ENCODE assay signal across 17 mouse cellular contexts in the genomic region with DNA sequence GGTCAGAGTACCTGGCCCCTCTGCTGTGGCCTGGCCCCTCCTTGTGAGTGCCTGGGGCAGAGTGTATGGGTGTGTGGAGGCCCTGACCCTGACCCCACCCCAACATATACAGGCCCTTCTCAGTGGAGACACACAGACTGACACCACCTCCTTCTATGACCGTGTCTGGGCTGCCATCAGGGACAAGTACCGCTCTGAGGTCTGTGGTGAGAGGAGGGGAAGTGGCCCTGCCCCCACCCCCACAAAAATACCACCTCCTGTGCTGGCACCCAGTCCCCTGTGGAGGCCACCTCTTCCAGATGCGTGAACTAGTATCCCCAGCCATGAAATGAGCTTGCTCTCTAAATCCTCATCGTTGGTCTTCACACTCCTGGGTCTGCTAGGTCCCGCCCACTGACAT. TPM values are rescaled to one million over a fixed set of nuclear protein-coding genes. Genes with fewer than 3 reads are reported as not detected.
DNase-seq lines count a peak whose midpoint lies in the region; ATAC-seq lines count a peak whose summit lies in the region.
"Had no signal": no experiment of that assay in that cellular context is flagged by ENCODE, and none has a peak within 500 bp of the region (broad histone marks: within the 10 kb centered on the region; RNA-seq: fewer than 3 reads in every experiment).

No protein-coding gene starts in this region.

- no peak overlapping the region for H3K4me3 ChIP-seq in forebrain, embryonic 14.5 days (ENCODE audit: low read depth, low read length)
- H3K4me3 ChIP-seq in forebrain, embryonic 10.5 days, result no peak overlapping the region
- no peak overlapping the region for H3K4me3 ChIP-seq in liver, embryonic 16.5 days (ENCODE audit: low read depth, low read length)
- H3K4me3 ChIP-seq in liver, embryonic 11.5 days (ENCODE audit: low read depth, low read length), result no peak overlapping the region
- no peak overlapping the region for H3K4me3 ChIP-seq in hindbrain, embryonic 10.5 days
- H3K4me3 ChIP-seq: heart, embryonic 15.5 days; liver, embryonic 13.5 days; myocyte had no signal

- WGBS in forebrain, embryonic 14.5 days, result 88% methylated on average over 5 of the region's 5 CpGs
- 93% methylated on average over 5 of the region's 5 CpGs for WGBS in forebrain, embryonic 10.5 days
- WGBS in liver, embryonic 16.5 days (ENCODE audit: insufficient replicate concordance), result 48% methylated on average over 5 of the region's 5 CpGs
- 67% methylated on average over 5 of the region's 5 CpGs for WGBS in liver, embryonic 11.5 days
- 87% methylated on average over 5 of the region's 5 CpGs for WGBS in hindbrain, embryonic 10.5 days

- no peaks in the 10 kb centered on the region for H3K4me1 ChIP-seq in forebrain, embryonic 14.5 days (ENCODE audit: control insufficient read depth, insufficient read depth, low read length)
- H3K4me1 ChIP-seq in forebrain, embryonic 10.5 days, result peaks cover 6% of the 10 kb centered on the region
- H3K4me1 ChIP-seq in liver, embryonic 16.5 days (ENCODE audit: control insufficient read depth, low read depth, low read length), result no peaks in the 10 kb centered on the region
- H3K4me1 ChIP-seq in liver, embryonic 11.5 days (replicated peaks; ENCODE audit: control insufficient read depth, insufficient read depth, low read length), result no peaks in the 10 kb centered on the region; the same call in 1 of the 2 replicates
- peaks cover 28% of the 10 kb centered on the region for H3K4me1 ChIP-seq in hindbrain, embryonic 10.5 days (replicated peaks)
- H3K4me1 ChIP-seq: heart, embryonic 15.5 days had no signal

- H3K36me3 ChIP-seq in forebrain, embryonic 14.5 days (ENCODE audit: control insufficient read depth, insufficient read depth, low read length), result peaks cover 96% of the 10 kb centered on the region
- H3K36me3 ChIP-seq in forebrain, embryonic 10.5 days (replicated peaks), result peaks cover 95% of the 10 kb centered on the region
- H3K36me3 ChIP-seq in liver, embryonic 16.5 days (ENCODE audit: control insufficient read depth, insufficient read depth), result peaks cover 42% of the 10 kb centered on the region
- H3K36me3 ChIP-seq in liver, embryonic 11.5 days (ENCODE audit: control insufficient read depth, insufficient read depth, low read length), result peaks cover 67% of the 10 kb centered on the region
- H3K36me3 ChIP-seq in hindbrain, embryonic 10.5 days, result peaks cover 95% of the 10 kb centered on the region

- no peak overlapping the region for H3K27ac ChIP-seq in forebrain, embryonic 14.5 days (ENCODE audit: low read depth, low read length)
- H3K27ac ChIP-seq in forebrain, embryonic 10.5 days, result no peak overlapping the region
- no peak overlapping the region for H3K27ac ChIP-seq in liver, embryonic 16.5 days (ENCODE audit: low read length)
- H3K27ac ChIP-seq in liver, embryonic 11.5 days (ENCODE audit: low read depth, low read length), result no peak overlapping the region
- peak overlapping the region; percentile 26; the same call in 1 of the 2 replicates for H3K27ac ChIP-seq in hindbrain, embryonic 10.5 days
- H3K27ac ChIP-seq: heart, embryonic 15.5 days; liver, embryonic 13.5 days; macrophage had no signal

- H3K9me3 ChIP-seq in forebrain, embryonic 14.5 days (replicated peaks; ENCODE audit: control insufficient read depth, low read length), result no peaks in the 10 kb centered on the region
- no peaks in the 10 kb centered on the region for H3K9me3 ChIP-seq in forebrain, embryonic 10.5 days
- no peaks in the 10 kb centered on the region for H3K9me3 ChIP-seq in liver, embryonic 16.5 days (replicated peaks; ENCODE audit: control insufficient read depth, low read length)
- H3K9me3 ChIP-seq in liver, embryonic 11.5 days (ENCODE audit: control insufficient read depth, low read length), result no peaks in the 10 kb centered on the region
- no peaks in the 10 kb centered on the region for H3K9me3 ChIP-seq in hindbrain, embryonic 10.5 days
- H3K9me3 ChIP-seq: heart, embryonic 15.5 days; liver, embryonic 13.5 days had no signal

- H3K27me3 ChIP-seq in forebrain, embryonic 14.5 days (replicated peaks; ENCODE audit: control insufficient read depth, insufficient read depth, low read length), result no peaks in the 10 kb centered on the region
- no peaks in the 10 kb centered on the region for H3K27me3 ChIP-seq in forebrain, embryonic 10.5 days (ENCODE audit: poor library complexity, severe bottlenecking)
- H3K27me3 ChIP-seq in liver, embryonic 16.5 days (ENCODE audit: control insufficient read depth, insufficient read depth, low read depth, low read length), result no peaks in the 10 kb centered on the region
- no peaks in the 10 kb centered on the region for H3K27me3 ChIP-seq in liver, embryonic 11.5 days (replicated peaks; ENCODE audit: control insufficient read depth, insufficient read depth, low read length)
- H3K27me3 ChIP-seq in hindbrain, embryonic 10.5 days (ENCODE audit: insufficient read depth, poor library complexity, severe bottlenecking), result no peaks in the 10 kb centered on the region
- H3K27me3 ChIP-seq: heart, embryonic 15.5 days; liver, embryonic 13.5 days had no signal

- peak; percentile 26; the same call in 1 of the 2 replicates for ATAC-seq in forebrain, embryonic 14.5 days
- 0 out of 2 replicates have a peak, but pooled peaks have one; percentile 27 for ATAC-seq in liver, embryonic 16.5 days (ENCODE audit: low read depth)
- no peak for ATAC-seq in liver, embryonic 11.5 days (replicated peaks; ENCODE audit: low FRiP score)
- ATAC-seq: intestine, embryonic 16.5 days had no signal

- H3K4me2 ChIP-seq in forebrain, embryonic 14.5 days (ENCODE audit: low read length), result no peak overlapping the region
- H3K4me2 ChIP-seq in liver, embryonic 16.5 days (ENCODE audit: low read depth, low read length), result no peak overlapping the region
- no peak overlapping the region for H3K4me2 ChIP-seq in liver, embryonic 11.5 days
- H3K4me2 ChIP-seq: heart, embryonic 15.5 days; liver, embryonic 13.5 days had no signal

- no peak for DNase-seq in forebrain, embryonic 14.5 days (ENCODE audit: low spot score)
- DNase-seq in forebrain, embryonic 10.5 days (ENCODE audit: extremely low spot score, low spot score), result no peak
- no peak for DNase-seq in liver, embryonic 11.5 days (ENCODE audit: low spot score)
- DNase-seq in hindbrain, embryonic 10.5 days (ENCODE audit: low spot score), result no peak
- DNase-seq in induced T-regulatory cell, adult 2 months (ENCODE audit: low read depth), result peak; percentile 40
- no peak for DNase-seq in cerebellum, adult 18-20 months
- no peak for DNase-seq in gastrocnemius, postnatal 10 days
- DNase-seq: cerebellum, adult 9-10 months; gastrocnemius, postnatal 14 days; kidney, postnatal 4 days; liver, embryonic 13.5 days; right cerebral cortex, postnatal 4 days had no signal

- no peak overlapping the region for H3K9ac ChIP-seq in forebrain, embryonic 14.5 days (ENCODE audit: low read length)
- H3K9ac ChIP-seq in liver, embryonic 16.5 days (ENCODE audit: low read depth, low read length), result no peak overlapping the region
- H3K9ac ChIP-seq in liver, embryonic 11.5 days (ENCODE audit: low read depth, low read length), result no peak overlapping the region
- H3K9ac ChIP-seq: heart, embryonic 15.5 days; liver, embryonic 13.5 days had no signal

RNA-seq across cellular contexts. Expression of a gene that starts 8.4 kb away (rescaled TPM):
- 57.1 and 67.9 TPM in 2 replicates for polyA plus RNA-seq in forebrain, embryonic 14.5 days (2014; fragmentation: Nextera tagmentation; extraction: Ambion mirVana)
- 109 and 110 TPM in 2 replicates for polyA plus RNA-seq in forebrain, embryonic 10.5 days (2016; fragmentation: Nextera tagmentation; extraction: Ambion mirVana)
- polyA plus RNA-seq in liver, embryonic 16.5 days (2015; fragmentation: Nextera tagmentation; extraction: Ambion mirVana), result 51.2 and 52.5 TPM in 2 replicates
- 89.4 and 89.5 TPM in 2 replicates for polyA plus RNA-seq in liver, embryonic 11.5 days (2014; fragmentation: Nextera tagmentation; extraction: Ambion mirVana)
- polyA plus RNA-seq in hindbrain, embryonic 10.5 days (2016; fragmentation: Nextera tagmentation; extraction: Ambion mirVana), result 115 and 120 TPM in 2 replicates
- total RNA-seq in gastrocnemius, postnatal 10 days (2021), result 10 to 100 TPM; 35.4 to 41.7 TPM

RNA-seq across cellular contexts. Expression of a gene that starts 8.6 kb away (rescaled TPM):
- 4.5 and 4.8 TPM in 2 replicates for polyA plus RNA-seq in forebrain, embryonic 14.5 days (2014; fragmentation: Nextera tagmentation; extraction: Ambion mirVana)
- polyA plus RNA-seq in forebrain, embryonic 10.5 days (2016; fragmentation: Nextera tagmentation; extraction: Ambion mirVana), result 4.6 and 5.0 TPM in 2 replicates
- 0.05 TPM in 1 of 2 replicates, not detected in the other for polyA plus RNA-seq in liver, embryonic 16.5 days (2015; fragmentation: Nextera tagmentation; extraction: Ambion mirVana)
- polyA plus RNA-seq in liver, embryonic 11.5 days (2014; fragmentation: Nextera tagmentation; extraction: Ambion mirVana), result 0.23 and 0.29 TPM in 2 replicates
- polyA plus RNA-seq in hindbrain, embryonic 10.5 days (2016; fragmentation: Nextera tagmentation; extraction: Ambion mirVana), result 5.1 and 6.7 TPM in 2 replicates
- total RNA-seq in gastrocnemius, postnatal 10 days (2021), result not detected
- total RNA-seq: gastrocnemius, postnatal 14 days had no signal
- polyA plus RNA-seq: liver, embryonic 13.5 days had no signal

RNA-seq across cellular contexts. Expression of a gene that starts 21.8 kb away (rescaled TPM):
- 1.3 TPM in 2 replicates for polyA plus RNA-seq in forebrain, embryonic 14.5 days (2014; fragmentation: Nextera tagmentation; extraction: Ambion mirVana)
- polyA plus RNA-seq in forebrain, embryonic 10.5 days (2016; fragmentation: Nextera tagmentation; extraction: Ambion mirVana), result 4.7 and 5.2 TPM in 2 replicates
- 0.14 and 0.32 TPM in 2 replicates for polyA plus RNA-seq in liver, embryonic 16.5 days (2015; fragmentation: Nextera tagmentation; extraction: Ambion mirVana)
- polyA plus RNA-seq in liver, embryonic 11.5 days (2014; fragmentation: Nextera tagmentation; extraction: Ambion mirVana), result 0.34 and 0.55 TPM in 2 replicates
- 3.7 and 5.7 TPM in 2 replicates for polyA plus RNA-seq in hindbrain, embryonic 10.5 days (2016; fragmentation: Nextera tagmentation; extraction: Ambion mirVana)
- total RNA-seq in gastrocnemius, postnatal 10 days (2021), result under 1 TPM; 0.47 to 0.75 TPM

RNA-seq across cellular contexts. Expression of a gene that starts 40.8 kb away (rescaled TPM):
- polyA plus RNA-seq in forebrain, embryonic 14.5 days (2014; fragmentation: Nextera tagmentation; extraction: Ambion mirVana), result 88.1 and 107 TPM in 2 replicates
- 11.2 and 14.8 TPM in 2 replicates for polyA plus RNA-seq in forebrain, embryonic 10.5 days (2016; fragmentation: Nextera tagmentation; extraction: Ambion mirVana)
- 0.04 TPM in 1 of 2 replicates, not detected in the other for polyA plus RNA-seq in liver, embryonic 16.5 days (2015; fragmentation: Nextera tagmentation; extraction: Ambion mirVana)
- polyA plus RNA-seq in liver, embryonic 11.5 days (2014; fragmentation: Nextera tagmentation; extraction: Ambion mirVana), result 0.19 and 0.25 TPM in 2 replicates
- 22.7 and 57.1 TPM in 2 replicates for polyA plus RNA-seq in hindbrain, embryonic 10.5 days (2016; fragmentation: Nextera tagmentation; extraction: Ambion mirVana)
- under 1 TPM; 0.28 to 0.41 TPM for total RNA-seq in gastrocnemius, postnatal 10 days (2021)
- polyA plus RNA-seq: macrophage had no signal

RNA-seq across cellular contexts. Expression of a gene that starts 47.7 kb away (rescaled TPM):
- polyA plus RNA-seq in forebrain, embryonic 14.5 days (2014; fragmentation: Nextera tagmentation; extraction: Ambion mirVana), result 1.3 and 2.2 TPM in 2 replicates
- 10.2 and 10.8 TPM in 2 replicates for polyA plus RNA-seq in forebrain, embryonic 10.5 days (2016; fragmentation: Nextera tagmentation; extraction: Ambion mirVana)
- polyA plus RNA-seq in liver, embryonic 16.5 days (2015; fragmentation: Nextera tagmentation; extraction: Ambion mirVana), result 115 and 116 TPM in 2 replicates
- 131 TPM in 2 replicates for polyA plus RNA-seq in liver, embryonic 11.5 days (2014; fragmentation: Nextera tagmentation; extraction: Ambion mirVana)
- 9.3 and 9.6 TPM in 2 replicates for polyA plus RNA-seq in hindbrain, embryonic 10.5 days (2016; fragmentation: Nextera tagmentation; extraction: Ambion mirVana)
- total RNA-seq in gastrocnemius, postnatal 10 days (2021), result 1 to 10 TPM; 3.8 to 5.5 TPM
